Mouse (Mus musculus): ENCODE data around the gene Strn3. TPM values are rescaled to one million over a fixed set of nuclear protein-coding genes. Genes with fewer than 3 reads are reported as not detected.

The Strn3 gene
- polyA plus RNA-seq, 1 experiment from 2014 or later = 42.8 TPM

- no peak for ATAC-seq
- H3K4me3 ChIP-seq (replicated peaks; ENCODE audit: low read length) = no peak overlapping the region
- H3K9me3 ChIP-seq (ENCODE audit: control insufficient read depth, low read length) = no peaks in the 10 kb centered on the region
- H3K27ac ChIP-seq (ENCODE audit: low read length) = no peak overlapping the region
- no peaks in the 10 kb centered on the region for H3K27me3 ChIP-seq (replicated peaks; ENCODE audit: control insufficient read depth, insufficient read depth, low read length)
- no peaks in the 10 kb centered on the region for H3K4me1 ChIP-seq (replicated peaks; ENCODE audit: control insufficient read depth, insufficient read depth, low read length)
- no peak overlapping the region for H3K4me2 ChIP-seq (ENCODE audit: low read length)
- no peak overlapping the region for H3K9ac ChIP-seq (replicated peaks; ENCODE audit: low read depth, low read length)
- WGBS = 91% methylated on average over 8 of the region's 8 CpGs
- H3K36me3 ChIP-seq (ENCODE audit: control insufficient read depth, insufficient read depth) = no peaks in the 10 kb centered on the region
Measured at GRCm38 (mm10) chr12:51569472-51569871, 122.2 kb downstream of the Strn3 start.

GRCm38 (mm10) chr12:51567225-51567624, 124.5 kb downstream of the Strn3 start:
- WGBS = 88% methylated on average over 7 of the region's 7 CpGs
- H3K4me3 ChIP-seq (replicated peaks; ENCODE audit: low read length) = no peak overlapping the region
- H3K27ac ChIP-seq (ENCODE audit: low read length) = no peak overlapping the region
- no peaks in the 10 kb centered on the region for H3K36me3 ChIP-seq (ENCODE audit: control insufficient read depth, insufficient read depth)
- H3K9ac ChIP-seq (replicated peaks; ENCODE audit: low read depth, low read length) = no peak overlapping the region
- ATAC-seq = no peak
- H3K9me3 ChIP-seq (ENCODE audit: control insufficient read depth, low read length) = no peaks in the 10 kb centered on the region
- no peak overlapping the region for H3K4me2 ChIP-seq (ENCODE audit: low read length)
- H3K4me1 ChIP-seq (replicated peaks; ENCODE audit: control insufficient read depth, insufficient read depth, low read length) = no peaks in the 10 kb centered on the region
- no peaks in the 10 kb centered on the region for H3K27me3 ChIP-seq (replicated peaks; ENCODE audit: control insufficient read depth, insufficient read depth, low read length)

- no peak for ATAC-seq
- H3K9me3 ChIP-seq (ENCODE audit: control insufficient read depth, low read length) = no peaks in the 10 kb centered on the region
- H3K9ac ChIP-seq (replicated peaks; ENCODE audit: low read depth, low read length) = no peak overlapping the region
- no peaks in the 10 kb centered on the region for H3K27me3 ChIP-seq (replicated peaks; ENCODE audit: control insufficient read depth, insufficient read depth, low read length)
- no peaks in the 10 kb centered on the region for H3K36me3 ChIP-seq (ENCODE audit: control insufficient read depth, insufficient read depth)
- no peak overlapping the region for H3K27ac ChIP-seq (ENCODE audit: low read length)
- 72% methylated on average over 9 of the region's 9 CpGs for WGBS
- no peak overlapping the region for H3K4me2 ChIP-seq (ENCODE audit: low read length)
- no peak overlapping the region for H3K4me3 ChIP-seq (replicated peaks; ENCODE audit: low read length)
- H3K4me1 ChIP-seq (replicated peaks; ENCODE audit: control insufficient read depth, insufficient read depth, low read length) = no peaks in the 10 kb centered on the region
Measured at GRCm38 (mm10) chr12:51561416-51561815, 130.3 kb downstream of the Strn3 start.

Other genes starting within 250 kb of the Strn3 start
- gene Coch, start 98.6 kb downstream of the Strn3 start, polyA plus RNA-seq (2015; fragmentation: Nextera tagmentation; extraction: Ambion mirVana) = 9.3 and 11.4 TPM in 2 replicates
- gene Ap4s1, start 864 bp downstream of the Strn3 start, polyA plus RNA-seq (2015; fragmentation: Nextera tagmentation; extraction: Ambion mirVana) = 37.7 and 39.4 TPM in 2 replicates
- 39.4 and 41.7 TPM in 2 replicates for gene Hectd1, start 137.6 kb upstream of the Strn3 start, polyA plus RNA-seq (2015; fragmentation: Nextera tagmentation; extraction: Ambion mirVana)

Measured in forebrain, embryonic 16.5 days (tissue).